Mouse (Mus musculus): ENCODE measurements around the gene Ints6l.

DNA sequence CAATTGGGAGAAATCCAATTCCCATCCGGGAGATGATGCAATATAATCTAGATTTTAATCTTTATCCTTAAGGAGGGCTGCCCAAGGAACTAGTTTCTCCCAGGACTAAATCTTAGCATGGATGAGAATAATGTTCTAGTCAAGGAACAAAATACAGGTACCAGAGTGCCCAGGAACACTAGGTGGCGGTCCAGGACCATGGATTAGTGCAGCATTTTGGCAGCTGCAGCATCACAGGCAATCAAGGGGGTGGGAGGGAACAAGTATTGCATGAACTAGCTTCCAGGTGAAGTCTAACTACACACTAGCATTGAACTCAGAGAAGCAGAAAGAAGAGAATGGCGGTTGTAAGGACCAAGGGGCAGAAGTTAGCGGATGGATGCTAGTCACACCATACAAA lies 82.5 kb downstream of the Ints6l start:
- no peak for TF ChIP-seq CTCF (IDR thresholded peaks at IDR 0.05; ENCODE audit: low read depth, low read length)
- TF ChIP-seq POLR2A (IDR thresholded peaks at IDR 0.05; ENCODE audit: borderline replicate concordance, low read depth, low read length): no peak

Measured in bone marrow macrophage, adult 2 months (primary cell).